ENCODE assay signal across 13 mouse cellular contexts in the genomic region with DNA sequence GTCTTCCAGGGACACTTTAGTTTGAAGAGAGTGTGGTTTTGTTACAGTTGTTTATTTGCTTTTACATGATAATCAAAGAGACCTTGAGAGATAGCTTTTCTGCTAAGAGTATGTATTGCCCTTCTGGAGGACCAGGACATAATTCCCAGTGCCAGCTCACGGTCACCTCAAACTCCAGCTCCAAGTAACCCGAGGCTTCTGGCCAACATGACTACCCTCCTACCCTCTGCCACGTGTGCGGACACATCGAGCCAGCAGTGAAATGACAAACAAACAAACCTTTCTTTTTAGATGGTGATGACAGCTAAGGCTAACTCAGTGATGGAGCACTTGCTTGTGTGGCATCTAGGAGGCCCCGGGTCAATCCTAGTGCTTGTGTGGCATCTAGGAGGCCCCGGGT. TPM values are rescaled to one million over a fixed set of nuclear protein-coding genes. Genes with fewer than 3 reads are reported as not detected.
A peak's percentile ranks its signal among the peaks of the same experiment; 100 is the strongest.
DNase-seq lines count a peak whose midpoint lies in the region; ATAC-seq and TF ChIP-seq lines count a peak whose summit lies in the region.
"Had no signal": no experiment of that assay in that cellular context is flagged by ENCODE, and none has a peak within 500 bp of the region (broad histone marks: within the 10 kb centered on the region; RNA-seq: fewer than 3 reads in every experiment).

No protein-coding gene starts in this region.

- H3K27ac ChIP-seq in kidney, embryonic 15.5 days: 0 out of 2 replicates have a peak overlapping the region, but pooled peaks have one; percentile 10
- peak overlapping the region; percentile 92 for H3K27ac ChIP-seq in liver, embryonic 13.5 days
- H3K27ac ChIP-seq: hindbrain, postnatal 0 days had no signal

- H3K36me3 ChIP-seq in kidney, embryonic 15.5 days: peaks cover 27% of the 10 kb centered on the region
- H3K36me3 ChIP-seq in G1E (replicated peaks): peaks cover 49% of the 10 kb centered on the region
- H3K36me3 ChIP-seq in liver, embryonic 13.5 days: peaks cover 37% of the 10 kb centered on the region

- peaks cover 37% of the 10 kb centered on the region for H3K4me1 ChIP-seq in kidney, embryonic 15.5 days
- H3K4me1 ChIP-seq in G1E (ENCODE audit: insufficient read depth, low read depth, low read length): peaks cover 72% of the 10 kb centered on the region
- peaks cover 75% of the 10 kb centered on the region for H3K4me1 ChIP-seq in liver, embryonic 13.5 days (replicated peaks)

- no peak overlapping the region for H3K4me3 ChIP-seq in kidney, embryonic 15.5 days (replicated peaks)
- H3K4me3 ChIP-seq in G1E (ENCODE audit: low read depth, low read length): peak overlapping the region; percentile 67
- H3K4me3 ChIP-seq in liver, embryonic 13.5 days (replicated peaks): peak overlapping the region; percentile 99

- no peak for ATAC-seq in kidney, embryonic 15.5 days (replicated peaks; ENCODE audit: low FRiP score)
- no peak for ATAC-seq in G1E (ENCODE audit: extremely low read depth, insufficient number of reproducible peaks, low FRiP score, poor library complexity, severe bottlenecking)
- ATAC-seq in liver, embryonic 13.5 days (ENCODE audit: low read depth): no peak
- ATAC-seq in activated CD4-positive, CD25-positive, alpha-beta regulatory T cell, adult 4 months: no peak
- ATAC-seq: hindbrain, postnatal 0 days had no signal

- H3K27me3 ChIP-seq in kidney, embryonic 15.5 days: no peaks in the 10 kb centered on the region
- H3K27me3 ChIP-seq in G1E (ENCODE audit: insufficient read depth, low read length): no peaks in the 10 kb centered on the region
- no peaks in the 10 kb centered on the region for H3K27me3 ChIP-seq in liver, embryonic 13.5 days

- TF ChIP-seq CTCF in G1E (IDR thresholded peaks at IDR 0.05; ENCODE audit: low read depth, low read length): no peak

- peak; percentile 34 for DNase-seq in adrenal gland, adult 8-10 months
- no peak for DNase-seq in adrenal gland, adult 18-20 months (ENCODE audit: low spot score in 2 of 2)
- DNase-seq in kidney, adult 11 months: no peak
- DNase-seq in G1E (ENCODE audit: low spot score): no peak
- DNase-seq in liver, embryonic 13.5 days: no peak
- DNase-seq in spleen, adult 18-20 months: no peak
- DNase-seq: cerebellum, adult 9-11 months; lung, adult 18-20 months; thymus, adult 18-20 months had no signal

- WGBS in kidney, embryonic 15.5 days: 67% methylated on average over 7 of the region's 7 CpGs
- WGBS in liver, embryonic 13.5 days (ENCODE audit: insufficient replicate concordance): 59% methylated on average over 7 of the region's 7 CpGs

- H3K9me3 ChIP-seq in kidney, embryonic 15.5 days (replicated peaks): no peaks in the 10 kb centered on the region
- no peaks in the 10 kb centered on the region for H3K9me3 ChIP-seq in G1E (replicated peaks)
- no peaks in the 10 kb centered on the region for H3K9me3 ChIP-seq in liver, embryonic 13.5 days (replicated peaks)

- H3K9ac ChIP-seq in kidney, embryonic 15.5 days: no peak overlapping the region
- H3K9ac ChIP-seq in liver, embryonic 13.5 days: peak overlapping the region; percentile 99

- peak overlapping the region; percentile 30; the same call in 1 of the 2 replicates for H3K4me2 ChIP-seq in kidney, embryonic 15.5 days
- peak overlapping the region; percentile 76 for H3K4me2 ChIP-seq in liver, embryonic 13.5 days
- H3K4me2 ChIP-seq: midbrain, embryonic 11.5 days had no signal

RNA-seq across cellular contexts. Expression of gene Clint1, which starts 2.5 kb away (rescaled TPM):
- 10 to 100 TPM; 63.4 to 94.6 (median 74.8) TPM for total RNA-seq in adrenal gland, adult 8-10 months (2022)
- total RNA-seq in adrenal gland, adult 18-20 months (2021): 10 to 100 TPM; 66.4 to 90.8 TPM
- polyA plus RNA-seq in kidney, embryonic 15.5 days (2015; fragmentation: Nextera tagmentation; extraction: Ambion mirVana): 97.8 and 102 TPM in 2 replicates
- 386 and 420 TPM in 2 replicates for total RNA-seq in G1E (2014; fragmentation: Nextera tagmentation)
- total RNA-seq in G1E (2017): 224 and 259 TPM in 2 replicates
- 107 and 112 TPM in 2 replicates for polyA plus RNA-seq in G1E (2012)
- 57.4 and 71.8 TPM in 2 replicates for polyA plus RNA-seq in liver, embryonic 13.5 days (2015; fragmentation: Nextera tagmentation; extraction: Ambion mirVana)
- 10 to 100 TPM; 45.4 to 47.0 TPM for polyA plus RNA-seq in activated CD4-positive, CD25-positive, alpha-beta regulatory T cell, adult 4 months (2017; shearing (Covaris generic))
